Mouse (Mus musculus): ENCODE results near the gene Deaf1. TPM values are rescaled to one million over a fixed set of nuclear protein-coding genes. Genes with fewer than 3 reads are reported as not detected.

Gene Deaf1
- total and polyA plus RNA-seq, 2 experiments from 2014 or later, result 218 to 237 TPM

GRCm38 (mm10) chr7:141292583-141293388 lies 34.7 kb downstream of the Deaf1 start:
- Histone ChIP-seq H3K27me3 (ENCODE audit: insufficient read depth, low read length) (peaks cover 31% of the 10 kb centered on the region), H3K4me3 (ENCODE audit: low read length) (peak overlapping the region; percentile 51), H3K27ac (no peak overlapping the region), H3K9ac (replicated peaks; ENCODE audit: low read length) (0 out of 2 replicates have a peak overlapping the region, but pooled peaks have one; percentile 57), H3K36me3 (ENCODE audit: insufficient read depth, low read length) (no peaks in the 10 kb centered on the region), H3K9me3 (ENCODE audit: low read length) (no peaks in the 10 kb centered on the region), H3K4me2 (ENCODE audit: low read depth, low read length) (peak overlapping the region; percentile 92), H3K4me1 (ENCODE audit: insufficient read depth, low read length) (peaks cover 7% of the 10 kb centered on the region)
- DNase-seq (ENCODE audit: low spot score) (peak; percentile 15), ATAC-seq (no peak)
- TF ChIP-seq CTCF (IDR thresholded peaks at IDR 0.05; ENCODE audit: low read depth), result no peak
- WGBS, result 37% methylated on average over 15 of the region's 15 CpGs

GRCm38 (mm10) chr7:141291921-141292582 lies 35.4 kb downstream of the Deaf1 start, which contains the start of gene Drd4:
TSS of gene Drd4 (plus strand) at chr7:141292006.
- 3% methylated on average over 46 of the region's 46 CpGs for WGBS
- TF ChIP-seq CTCF (IDR thresholded peaks at IDR 0.05; ENCODE audit: low read depth), result no peak
- peaks cover 31% of the 10 kb centered on the region for H3K27me3 ChIP-seq (ENCODE audit: insufficient read depth, low read length)

DNA sequence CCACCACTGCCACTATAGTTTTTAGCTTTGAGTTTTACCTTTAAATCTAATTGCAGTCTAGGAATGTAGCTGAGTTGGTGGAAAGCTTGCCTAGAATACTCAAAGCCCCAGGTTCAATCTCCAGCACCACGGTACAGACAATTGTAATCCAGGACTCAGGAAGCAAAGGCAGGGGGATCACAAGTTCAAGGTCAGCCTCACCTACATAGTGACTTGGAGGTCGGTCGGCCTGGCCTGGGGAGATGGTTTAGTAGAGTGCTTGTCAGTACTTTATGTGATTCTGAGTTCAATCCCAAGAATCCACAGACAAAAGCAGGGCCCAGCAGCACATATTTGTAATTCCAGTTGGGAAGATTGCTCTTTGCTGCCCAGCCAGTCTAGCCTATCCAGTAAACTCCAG lies 39.4 kb downstream of the Deaf1 start:
- 89% methylated on average over 3 of the region's 3 CpGs for WGBS
- H3K4me1 ChIP-seq (ENCODE audit: insufficient read depth, low read length), result no peaks in the 10 kb centered on the region

More at GRCm38 (mm10) chr7:141291921-141292582, 35.4 kb downstream of the Deaf1 start, which contains the start of gene Drd4:
- Histone ChIP-seq H3K4me1 (ENCODE audit: insufficient read depth, low read length) (peaks cover 7% of the 10 kb centered on the region), H3K4me2 (ENCODE audit: low read depth, low read length) (peak within 1 kb of the TSS; percentile 92), H3K4me3 (ENCODE audit: low read length) (peak within 1 kb of the TSS; percentile 51), H3K9me3 (ENCODE audit: low read length) (no peaks in the 10 kb centered on the region), H3K27ac (no peak within 1 kb of the TSS), H3K9ac (replicated peaks; ENCODE audit: low read length) (peak within 1 kb of the TSS; percentile 57), H3K36me3 (ENCODE audit: insufficient read depth, low read length) (no peaks in the 10 kb centered on the region)
- DNase-seq (ENCODE audit: low spot score) (peak; percentile 36), ATAC-seq (peak; percentile 59; the same call in 1 of the 2 replicates)

GRCm38 (mm10) chr7:141282756-141283155 lies 44.7 kb downstream of the Deaf1 start:
- H3K9me3 ChIP-seq (ENCODE audit: low read length), result no peaks in the 10 kb centered on the region
- no peaks in the 10 kb centered on the region for H3K27me3 ChIP-seq (ENCODE audit: insufficient read depth, low read length)
- no peak overlapping the region for H3K9ac ChIP-seq (replicated peaks; ENCODE audit: low read length)
- H3K4me2 ChIP-seq (ENCODE audit: low read depth, low read length), result no peak overlapping the region
- H3K4me3 ChIP-seq (ENCODE audit: low read length), result no peak overlapping the region
- no peak overlapping the region for H3K27ac ChIP-seq
- 83% methylated on average over 4 of the region's 4 CpGs for WGBS
- H3K4me1 ChIP-seq (ENCODE audit: insufficient read depth, low read length), result peaks cover 8% of the 10 kb centered on the region; the same call in 1 of the 2 replicates
- no peak for DNase-seq (ENCODE audit: low spot score)
- no peaks in the 10 kb centered on the region for H3K36me3 ChIP-seq (ENCODE audit: insufficient read depth, low read length)
- no peak for ATAC-seq
- no peak for TF ChIP-seq CTCF (IDR thresholded peaks at IDR 0.05; ENCODE audit: low read depth)

More for the DNA sequence above, 39.4 kb downstream of the Deaf1 start:
- Histone ChIP-seq H3K4me3 (ENCODE audit: low read length) (no peak overlapping the region), H3K27me3 (ENCODE audit: insufficient read depth, low read length) (peaks cover 8% of the 10 kb centered on the region), H3K9me3 (ENCODE audit: low read length) (no peaks in the 10 kb centered on the region), H3K27ac (no peak overlapping the region), H3K9ac (replicated peaks; ENCODE audit: low read length) (no peak overlapping the region), H3K4me2 (ENCODE audit: low read depth, low read length) (no peak overlapping the region), H3K36me3 (ENCODE audit: insufficient read depth, low read length) (no peaks in the 10 kb centered on the region)
- DNase-seq (ENCODE audit: low spot score) (no peak), ATAC-seq (no peak)
- no peak for TF ChIP-seq CTCF (IDR thresholded peaks at IDR 0.05; ENCODE audit: low read depth)

- Histone ChIP-seq H3K4me2 (ENCODE audit: low read depth, low read length) (no peak overlapping the region), H3K4me1 (ENCODE audit: insufficient read depth, low read length) (peaks cover 8% of the 10 kb centered on the region; the same call in 1 of the 2 replicates), H3K27me3 (ENCODE audit: insufficient read depth, low read length) (no peaks in the 10 kb centered on the region), H3K36me3 (ENCODE audit: insufficient read depth, low read length) (no peaks in the 10 kb centered on the region), H3K4me3 (ENCODE audit: low read length) (no peak overlapping the region), H3K9ac (replicated peaks; ENCODE audit: low read length) (no peak overlapping the region), H3K9me3 (ENCODE audit: low read length) (no peaks in the 10 kb centered on the region), H3K27ac (no peak overlapping the region)
- ATAC-seq (peak; percentile 36), DNase-seq (ENCODE audit: low spot score) (no peak)
- no peak for TF ChIP-seq CTCF (IDR thresholded peaks at IDR 0.05; ENCODE audit: low read depth)
- 44% methylated on average over 6 of the region's 6 CpGs for WGBS
Measured at GRCm38 (mm10) chr7:141281442-141281841, 46.0 kb downstream of the Deaf1 start.

DNA sequence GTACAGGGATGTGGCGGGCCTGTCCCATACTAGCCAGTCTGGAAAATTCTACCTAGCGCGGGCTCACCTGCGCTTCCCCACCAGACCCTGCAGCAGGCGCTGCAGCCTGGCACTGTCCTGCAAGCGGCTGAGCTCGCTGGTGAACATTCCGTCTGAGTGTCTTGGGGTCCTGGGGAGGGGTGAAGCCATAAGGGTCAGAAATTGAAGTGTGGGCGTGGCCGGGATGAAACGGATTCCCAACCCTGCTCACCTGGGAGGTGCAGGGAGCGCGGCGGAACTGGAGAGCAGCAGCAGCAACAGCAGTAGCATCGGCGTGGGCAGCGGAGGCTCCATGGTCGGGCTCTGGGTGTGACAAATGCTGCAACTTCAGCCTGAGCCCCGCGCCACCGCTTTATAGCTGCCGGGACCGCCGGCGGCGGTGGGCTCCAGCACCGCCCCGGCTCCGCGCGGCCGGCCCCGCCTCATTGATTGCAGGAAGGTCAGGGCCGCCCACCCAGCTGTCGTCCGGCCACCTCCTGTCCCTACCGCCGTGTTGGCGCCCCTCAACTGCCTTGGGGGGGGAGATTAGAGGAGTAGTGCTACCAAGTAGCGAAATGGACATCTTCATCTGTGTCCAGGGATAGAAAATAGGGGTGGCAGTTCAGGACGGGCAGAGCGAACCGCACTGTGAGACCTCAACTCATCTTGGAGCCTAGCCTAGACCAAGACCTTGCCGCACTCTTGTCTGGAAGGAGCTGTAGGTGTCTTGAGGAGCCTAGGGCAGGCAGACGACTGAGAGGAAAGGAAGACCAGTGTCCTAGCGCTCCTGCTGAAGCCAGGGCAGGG lies 48.5 kb downstream of the Deaf1 start, which contains the start of gene Sct:
TSS of gene Sct (minus strand) at position 368 of the 825 bp plus-strand sequence.
- Histone ChIP-seq H3K4me3 (ENCODE audit: low read length) (peak within 1 kb of the TSS; percentile 48), H3K27ac (peak within 1 kb of the TSS; percentile 41; the same call in 1 of the 2 replicates), H3K9ac (replicated peaks; ENCODE audit: low read length) (peak within 1 kb of the TSS; percentile 51), H3K36me3 (ENCODE audit: insufficient read depth, low read length) (no peaks in the 10 kb centered on the region), H3K4me2 (ENCODE audit: low read depth, low read length) (peak within 1 kb of the TSS; percentile 98), H3K4me1 (ENCODE audit: insufficient read depth, low read length) (peaks cover 8% of the 10 kb centered on the region; the same call in 1 of the 2 replicates), H3K9me3 (ENCODE audit: low read length) (no peaks in the 10 kb centered on the region), H3K27me3 (ENCODE audit: insufficient read depth, low read length) (no peaks in the 10 kb centered on the region)
- DNase-seq (ENCODE audit: low spot score) (peak; percentile 77), ATAC-seq (peak; percentile 81)
- TF ChIP-seq CTCF (IDR thresholded peaks at IDR 0.05; ENCODE audit: low read depth), result peak; percentile 81
- 3% methylated on average over 46 of the region's 46 CpGs for WGBS
